Mouse (Mus musculus) macrophage (primary cell): ENCODE data around the gene Ptpre. TPM values are rescaled to one million over a fixed set of nuclear protein-coding genes. Genes with fewer than 3 reads are reported as not detected.
A peak's percentile ranks its signal among the peaks of the same experiment; 100 is the strongest.
"Not testable (repeated sequence)": the region's sequence is repeated elsewhere in the genome, so short reads cannot be mapped to it uniquely, and the experiment has no call there.

Experiments used
- H3K27ac ChIP-seq: fragments of 350-480 bp; formaldehyde crosslinking; 2 replicates; pipeline ENCODE4 v1.9.0; 2021
- H3K36me3 ChIP-seq: fragments of 350-480 bp; formaldehyde crosslinking; 2 replicates; pipeline ENCODE4 v1.9.0; 2021; ENCODE audit errors: inconsistent target
- H3K4me3 ChIP-seq: fragments of 350-480 bp; formaldehyde crosslinking; 2 replicates; pipeline ENCODE4 v1.9.0; 2021; ENCODE audit errors: inconsistent target
- H3K79me2 ChIP-seq: fragments of 350-480 bp; formaldehyde crosslinking; 2 replicates; pipeline ENCODE4 v1.9.0; 2021; ENCODE audit errors: inconsistent target
- WGBS: methylation state at CpG from one replicate; pipeline ENCODE4 v1.1.7; 2026; ENCODE audit warnings: inconsistent platforms; ENCODE audit not compliant: missing documents; 5-methylcytosine and 5-hydroxymethylcytosine counted together
- polyA plus RNA-seq: library from polyadenylated mRNA; stranded (reverse); fragments of 250-400 nt; gene quantifications from 3 replicates; pipeline ENCODE4 v1.2.4, GENCODE M21; 2018; ENCODE audit warnings: inconsistent platforms
- total RNA-seq, 78 experiments: library from RNA; depleted of rRNA; stranded (reverse); fragments of 250-400 nt; gene quantifications; 1 replicate in 9 of 78; 2 replicates in 24 of 78; 3 replicates in 43 of 78; 4 replicates in 2 of 78; pipeline ENCODE4 v1.2.4; 2018; ENCODE audit warnings: inconsistent platforms in 56 of 78

The Ptpre gene
- 100 to 1,000 TPM in 8 of 26 experiments, 10 to 100 TPM in 18; 47.5 to 253 (median 74.6) TPM for total RNA-seq (2018; cell fraction: chromatin; rRNA removed)
- 10 to 100 TPM; 25.1 to 62.5 (median 32.2) TPM for total RNA-seq (2018; cell fraction: cytosol; rRNA removed)
- total RNA-seq (2018; cell fraction: nucleus; rRNA removed) = 100 to 1,000 TPM in 1 of 26 experiments, 10 to 100 TPM in 25; 36.3 to 104 (median 58.7) TPM
- polyA plus RNA-seq = 27.5 to 35.9 TPM (median 35.9 TPM) in 3 replicates

DNA sequence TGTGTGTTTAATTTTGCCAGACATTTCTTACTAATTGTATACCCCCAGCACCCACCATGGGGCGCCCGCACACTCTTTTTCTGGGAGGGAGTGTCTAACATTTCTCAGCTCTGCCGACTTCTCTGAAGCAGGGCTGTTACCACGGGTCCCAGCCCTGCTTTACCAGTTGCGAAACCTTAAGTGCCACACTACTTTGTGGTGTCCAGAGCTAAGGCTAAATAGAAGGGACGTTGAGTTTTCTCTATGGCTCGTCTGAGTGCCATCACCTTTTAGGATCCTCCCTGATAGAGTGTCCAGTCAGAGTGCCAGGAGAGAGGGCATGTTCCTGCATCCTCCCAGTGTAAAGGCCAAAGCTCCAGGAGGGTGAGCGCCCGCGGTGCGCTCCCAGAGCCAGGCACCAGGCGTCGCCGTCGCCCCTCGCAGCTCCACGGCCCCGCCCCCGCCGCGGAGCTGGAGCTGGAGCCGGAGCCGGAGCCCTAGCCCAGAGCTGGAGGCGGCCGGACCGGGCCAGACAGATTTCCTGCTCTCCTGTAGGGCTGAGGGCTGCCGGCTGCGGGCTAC lies at the start of gene Ptpre:
Gene Ptpre (plus strand): TSS at position 141 of the 561 bp plus-strand sequence.
- peak within 1 kb of the TSS; percentile 28 for H3K4me3 ChIP-seq
- no peaks in the 10 kb centered on the region for H3K36me3 ChIP-seq
- no peaks in the 10 kb centered on the region; the same call in 1 of the 2 replicates for H3K79me2 ChIP-seq
- H3K27ac ChIP-seq = no peak within 1 kb of the TSS
- WGBS = 2% methylated on average over 24 of the region's 28 CpGs

DNA sequence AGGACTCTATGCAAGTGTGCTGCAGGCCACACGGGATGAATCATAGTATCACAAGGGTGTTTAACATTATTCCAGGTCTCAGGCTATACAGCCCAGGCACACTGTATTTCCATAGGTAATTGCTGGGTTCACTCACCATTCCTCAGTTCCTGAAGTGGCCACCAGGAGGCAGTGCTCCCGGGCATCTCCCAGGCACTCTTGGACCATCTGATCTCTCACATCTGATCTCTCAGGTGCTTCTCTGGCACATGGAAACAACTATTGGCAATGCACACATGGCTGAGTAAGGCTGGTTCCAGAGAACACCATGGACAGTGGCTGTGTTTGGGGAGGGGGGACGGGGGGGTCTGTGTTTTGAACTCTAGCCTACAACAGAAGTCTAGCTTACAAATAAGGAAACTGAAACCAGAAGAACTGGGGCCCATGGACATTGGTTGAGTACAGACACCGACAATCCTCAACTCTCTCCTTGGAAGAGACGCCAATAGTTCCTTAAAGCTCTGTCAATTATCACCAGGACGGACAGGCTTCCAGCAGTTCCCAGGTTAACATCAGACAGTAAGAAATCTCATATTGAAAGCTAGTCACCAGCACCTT lies 49.0 kb upstream of the Ptpre start:
- no peak overlapping the region for H3K27ac ChIP-seq
- no peaks in the 10 kb centered on the region for H3K79me2 ChIP-seq
- no peak overlapping the region for H3K4me3 ChIP-seq
- 54% methylated on average over 6 of the region's 6 CpGs for WGBS
- no peaks in the 10 kb centered on the region for H3K36me3 ChIP-seq

DNA sequence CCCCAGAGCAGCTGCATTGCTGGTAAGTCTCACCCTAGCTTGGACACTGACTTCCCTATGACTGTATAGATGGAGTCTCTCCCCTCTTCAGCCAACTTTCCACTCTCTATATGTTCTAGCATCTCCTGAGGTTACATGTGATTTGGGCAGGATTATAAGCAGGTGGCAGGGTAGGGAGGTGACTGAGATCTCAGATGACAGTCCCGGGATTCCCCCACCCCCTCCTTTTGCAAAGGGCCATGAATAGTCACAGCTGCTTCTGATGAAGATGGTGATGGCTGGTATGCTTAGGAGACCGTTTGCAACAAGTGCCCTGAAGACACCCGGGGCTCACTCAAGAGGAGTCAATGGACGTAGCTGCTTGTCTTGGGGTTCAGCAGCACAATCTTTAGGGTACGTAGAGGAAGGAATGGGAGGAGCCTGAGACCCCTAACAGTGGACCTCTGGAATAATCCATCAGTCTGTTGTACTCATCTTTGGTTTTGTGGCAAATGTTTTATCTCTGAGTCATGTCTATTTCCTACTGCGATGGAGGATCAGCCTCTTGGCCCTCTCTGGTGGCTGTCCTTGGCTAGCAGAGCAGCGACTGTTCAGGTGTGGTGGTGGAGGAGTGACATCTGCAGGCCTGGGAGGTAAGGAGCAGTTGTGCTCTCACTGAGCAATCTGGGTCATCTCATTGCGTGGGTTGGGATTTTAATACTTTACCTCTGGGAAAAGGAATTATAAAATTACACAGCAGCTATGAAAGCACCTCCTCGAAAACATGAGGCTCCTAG lies 47.4 kb upstream of the Ptpre start:
- H3K4me3 ChIP-seq = no peak overlapping the region
- H3K79me2 ChIP-seq = no peaks in the 10 kb centered on the region
- 86% methylated on average over 9 of the region's 9 CpGs for WGBS
- H3K27ac ChIP-seq = no peak overlapping the region
- H3K36me3 ChIP-seq = no peaks in the 10 kb centered on the region

DNA sequence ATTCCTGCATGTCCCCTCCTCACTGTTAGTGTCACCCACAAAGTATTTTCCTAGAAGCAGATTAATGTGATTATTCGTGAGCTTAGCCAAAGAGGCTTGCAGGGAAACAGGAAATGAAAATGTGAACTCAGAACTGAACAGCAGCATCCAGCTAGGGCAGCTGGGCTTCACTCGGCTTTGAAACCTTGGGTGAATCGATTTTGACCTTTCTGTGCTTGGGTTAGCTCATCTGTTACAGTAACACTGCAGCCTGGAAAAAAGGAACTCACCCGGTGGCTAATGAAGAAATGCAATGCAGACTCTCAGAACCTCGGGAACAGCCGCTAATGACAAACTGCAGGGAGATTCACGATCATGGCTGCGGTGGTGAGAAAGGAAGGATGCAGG lies 46.8 kb upstream of the Ptpre start:
- Histone ChIP-seq H3K4me3 (no peak overlapping the region), H3K79me2 (no peaks in the 10 kb centered on the region), H3K27ac (no peak overlapping the region), H3K36me3 (no peaks in the 10 kb centered on the region)
- WGBS = 28% methylated on average over 8 of the region's 8 CpGs

DNA sequence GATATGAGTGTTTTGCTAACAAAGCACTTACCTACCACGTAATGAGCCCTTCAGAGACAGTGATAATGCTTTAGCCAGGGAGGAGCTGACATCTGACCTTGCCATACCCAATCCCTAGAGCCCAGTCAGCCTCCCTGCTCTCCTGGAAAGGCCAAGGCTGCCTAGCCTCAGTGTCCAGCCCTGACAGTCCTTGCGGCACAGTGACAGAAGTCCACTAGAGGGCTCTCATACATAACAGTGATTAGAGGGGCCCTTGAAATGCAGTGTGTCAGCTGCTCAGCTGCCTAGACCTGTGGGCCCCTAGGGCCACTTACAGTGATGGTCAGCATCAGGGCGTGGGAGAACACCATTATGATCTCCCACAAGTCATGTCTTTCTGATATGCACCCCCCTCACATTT lies 42.0 kb upstream of the Ptpre start:
- Histone ChIP-seq H3K79me2 (no peaks in the 10 kb centered on the region), H3K27ac (no peak overlapping the region), H3K36me3 (no peaks in the 10 kb centered on the region), H3K4me3 (no peak overlapping the region)
- WGBS = 67% methylated on average over 3 of the region's 3 CpGs

DNA sequence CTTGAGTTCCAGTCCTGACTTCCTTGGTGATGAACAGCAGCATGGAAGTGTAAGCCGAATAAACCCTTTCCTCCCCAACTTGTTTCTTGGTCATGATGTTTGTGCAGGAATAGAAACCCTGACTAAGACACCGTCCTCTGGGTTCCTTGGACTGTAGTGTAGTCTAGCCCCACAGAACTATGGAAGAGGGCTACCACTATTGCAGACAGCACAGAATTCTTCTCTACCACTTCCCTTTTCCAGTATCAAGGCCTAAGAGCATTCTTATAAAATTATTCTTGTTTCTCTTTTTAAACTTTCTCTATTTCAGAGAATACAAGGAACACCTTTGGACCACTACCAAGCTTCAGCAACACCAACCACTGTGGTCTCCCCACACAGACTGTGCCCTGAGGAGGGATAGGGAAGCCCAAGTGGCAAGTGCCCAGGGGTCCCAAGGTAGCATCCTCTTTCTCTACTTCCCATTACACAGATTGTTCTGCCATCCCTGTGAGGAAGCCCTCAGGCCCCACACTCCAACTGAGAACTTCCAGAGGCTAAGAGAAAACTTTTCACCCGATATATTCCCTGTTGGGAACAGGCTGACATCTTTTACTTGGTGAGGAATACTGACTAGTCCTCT lies 38.6 kb upstream of the Ptpre start:
- WGBS = 50% methylated on average over 2 of the region's 3 CpGs

DNA sequence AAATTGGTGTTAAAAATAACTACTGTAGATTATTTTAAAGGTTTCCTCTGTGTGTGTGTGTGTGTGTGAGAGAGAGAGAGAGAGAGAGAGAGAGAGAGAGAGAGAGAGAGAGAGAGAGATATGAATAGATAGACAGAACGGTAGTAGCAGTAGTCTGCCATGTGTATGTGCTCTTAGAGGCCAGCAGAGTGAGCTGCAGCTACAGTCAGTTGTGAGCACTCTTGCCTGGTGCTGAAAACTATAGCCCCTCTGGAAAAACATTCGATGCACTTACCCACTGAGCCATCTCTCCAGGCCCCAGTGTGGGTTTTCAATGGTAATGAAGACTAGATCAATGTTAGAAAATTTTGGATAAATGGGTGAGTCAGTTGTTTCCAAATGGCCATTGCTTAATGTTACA lies 37.9 kb upstream of the Ptpre start:
- 62% methylated on average over 2 of the region's 2 CpGs for WGBS
- Histone ChIP-seq H3K27ac (no peak overlapping the region), H3K4me3 (no peak overlapping the region), H3K36me3 (no peaks in the 10 kb centered on the region), H3K79me2 (no peaks in the 10 kb centered on the region)

More for the DNA sequence above, 38.6 kb upstream of the Ptpre start:
- H3K27ac ChIP-seq = no peak overlapping the region
- no peaks in the 10 kb centered on the region for H3K36me3 ChIP-seq
- no peak overlapping the region for H3K4me3 ChIP-seq
- H3K79me2 ChIP-seq = no peaks in the 10 kb centered on the region

DNA sequence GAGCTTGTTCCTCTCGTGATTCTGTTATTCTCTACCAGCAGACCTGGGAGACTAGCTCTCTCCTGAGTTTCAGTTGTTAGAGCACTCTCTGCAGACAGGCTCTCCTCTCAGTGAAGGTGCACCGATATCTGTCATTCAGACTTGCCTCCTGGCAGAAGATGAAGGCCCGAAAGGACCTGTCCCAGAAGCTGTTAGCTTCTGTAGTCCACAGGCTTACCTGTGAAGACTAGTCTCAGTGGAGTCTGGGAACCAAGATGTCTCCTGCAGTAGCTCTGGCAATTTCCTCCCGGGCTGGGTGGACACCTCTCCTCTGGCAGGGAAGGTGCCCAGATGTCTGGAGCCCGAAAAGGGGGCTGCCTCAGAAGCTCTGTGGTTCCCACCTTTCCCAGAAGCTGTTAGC lies 30.8 kb upstream of the Ptpre start:
- H3K4me3 ChIP-seq, H3K36me3 ChIP-seq, H3K79me2 ChIP-seq, H3K27ac ChIP-seq: not testable (repeated sequence)
- WGBS = 90% methylated on average over 5 of the region's 5 CpGs

DNA sequence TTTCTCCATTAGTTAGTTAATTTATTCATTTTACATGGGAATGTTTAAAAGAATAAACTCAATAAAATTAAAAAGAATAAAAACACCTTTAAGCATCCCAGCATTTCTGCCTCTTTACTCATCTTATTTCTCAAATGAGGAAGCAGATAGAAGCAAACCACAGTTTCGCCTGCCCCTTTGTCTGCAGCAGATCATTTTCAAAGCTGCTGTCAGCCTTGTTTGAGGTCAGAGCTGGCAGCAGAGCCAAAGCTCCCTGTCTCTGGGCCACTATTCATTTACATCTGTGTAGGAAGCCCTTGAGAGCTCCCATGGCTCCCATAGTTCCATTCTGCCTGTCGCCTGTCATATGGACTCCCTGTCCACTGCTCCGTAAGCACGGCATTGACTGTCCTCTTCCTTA lies 28.7 kb upstream of the Ptpre start:
- Histone ChIP-seq H3K36me3 (no peaks in the 10 kb centered on the region), H3K79me2 (no peaks in the 10 kb centered on the region), H3K27ac (no peak overlapping the region), H3K4me3 (no peak overlapping the region)
- WGBS = 58% methylated on average over 4 of the region's 4 CpGs

DNA sequence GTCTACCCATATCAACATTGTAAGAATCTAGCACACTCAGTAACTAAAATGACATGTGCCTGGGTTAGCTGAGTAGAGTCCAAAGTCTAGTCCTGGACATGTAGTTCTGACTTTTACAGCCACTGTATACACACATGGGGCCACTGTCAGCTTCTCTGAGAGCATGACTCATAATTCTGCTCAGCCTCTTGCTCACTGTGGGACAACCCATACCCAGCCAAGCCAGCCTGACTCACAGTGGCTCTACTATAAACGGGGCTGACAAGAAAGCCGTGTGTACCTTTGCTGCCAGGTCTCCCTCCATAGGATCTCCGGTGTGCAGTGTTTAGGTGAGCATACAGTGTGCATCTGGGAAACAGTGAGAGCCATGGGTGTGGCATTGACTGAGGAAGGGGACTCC lies 28.0 kb upstream of the Ptpre start:
- WGBS = 56% methylated on average over 3 of the region's 3 CpGs
- H3K79me2 ChIP-seq = no peaks in the 10 kb centered on the region
- H3K36me3 ChIP-seq = no peaks in the 10 kb centered on the region
- H3K4me3 ChIP-seq = no peak overlapping the region
- H3K27ac ChIP-seq = no peak overlapping the region

DNA sequence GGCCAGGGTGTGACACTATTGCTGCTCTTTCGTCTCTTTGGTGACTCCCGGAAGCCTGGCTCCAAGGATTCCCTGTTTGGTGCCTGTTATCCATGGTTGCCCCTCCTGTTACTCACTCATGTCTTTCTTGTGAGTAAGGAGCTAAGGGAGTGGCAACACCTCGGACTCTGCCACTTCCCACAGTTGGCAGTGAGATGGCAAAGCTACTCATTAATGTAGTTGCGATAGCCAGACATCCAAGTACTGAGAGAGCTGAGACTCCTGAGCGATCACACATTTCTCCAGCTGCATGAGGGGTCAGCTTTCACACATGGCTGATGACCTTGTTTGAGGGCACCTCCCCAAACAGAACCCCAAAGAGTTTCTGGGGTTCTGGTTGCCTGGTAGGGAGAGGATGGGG lies 26.9 kb upstream of the Ptpre start:
- Histone ChIP-seq H3K4me3 (no peak overlapping the region), H3K79me2 (no peaks in the 10 kb centered on the region), H3K27ac (no peak overlapping the region), H3K36me3 (no peaks in the 10 kb centered on the region)
- 98% methylated on average over 5 of the region's 5 CpGs for WGBS

DNA sequence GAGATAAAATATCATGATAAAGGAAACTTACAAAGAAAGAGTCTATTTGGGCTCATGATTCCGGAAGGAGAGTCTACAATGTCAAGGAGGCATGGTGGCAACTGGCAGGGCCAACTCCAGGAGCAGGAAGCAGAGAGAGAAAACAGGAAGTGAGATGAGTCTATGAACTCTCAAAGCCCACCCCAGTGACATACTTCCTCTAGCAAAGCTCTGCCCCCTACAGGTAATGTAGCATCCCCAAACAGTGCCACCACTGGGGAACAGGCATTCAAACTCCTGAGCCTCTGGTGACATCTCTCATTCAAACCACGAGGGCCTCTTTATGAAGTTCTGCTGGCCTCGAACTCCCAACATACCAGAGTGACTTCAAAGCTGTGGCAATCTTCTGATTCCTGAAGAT lies 25.6 kb upstream of the Ptpre start:
- H3K27ac ChIP-seq = no peak overlapping the region
- no peaks in the 10 kb centered on the region for H3K36me3 ChIP-seq
- no peaks in the 10 kb centered on the region for H3K79me2 ChIP-seq
- WGBS = 94% methylated on average over 3 of the region's 3 CpGs
- H3K4me3 ChIP-seq = no peak overlapping the region

DNA sequence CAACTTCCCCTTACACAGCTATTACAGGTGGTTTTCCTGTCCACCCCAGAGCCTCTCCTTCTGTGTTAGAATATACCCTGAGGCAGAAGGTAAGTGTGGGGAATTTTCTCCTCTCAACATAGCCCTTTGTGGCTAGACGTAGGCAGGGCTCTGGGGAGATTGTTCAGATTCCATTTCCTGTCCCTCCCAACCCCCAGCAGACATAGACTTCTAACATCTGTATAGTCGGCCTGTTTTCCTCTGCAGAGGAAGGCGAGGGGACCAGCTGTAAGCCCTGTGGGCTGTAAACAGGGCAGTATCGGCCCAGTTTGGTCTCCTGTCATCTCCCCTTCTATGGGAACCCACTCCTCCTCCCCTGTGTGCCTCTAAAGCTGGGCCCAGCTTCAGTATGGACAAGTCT lies 20.1 kb upstream of the Ptpre start:
- no peaks in the 10 kb centered on the region for H3K36me3 ChIP-seq
- H3K27ac ChIP-seq = no peak overlapping the region
- no peak overlapping the region for H3K4me3 ChIP-seq
- H3K79me2 ChIP-seq = no peaks in the 10 kb centered on the region
- 56% methylated on average over 4 of the region's 4 CpGs for WGBS

DNA sequence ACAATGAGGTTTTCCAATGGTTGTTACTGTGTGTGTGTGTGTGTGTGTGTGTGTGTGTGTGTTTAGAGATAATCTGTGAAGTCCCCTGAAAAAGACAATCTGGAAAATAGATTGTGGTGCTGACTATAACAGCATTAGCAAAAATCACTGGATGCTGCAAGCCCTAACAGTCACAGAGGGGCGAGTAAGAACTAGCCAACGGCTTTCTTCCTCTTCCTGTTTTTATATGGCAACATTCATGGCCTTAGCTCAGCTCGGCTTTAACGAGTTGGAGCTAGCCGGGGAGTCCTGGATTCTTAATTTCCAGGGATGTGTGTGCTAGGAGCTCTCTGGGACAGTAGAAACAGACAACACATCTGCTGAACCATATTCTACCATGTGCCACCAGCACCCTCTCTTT lies 17.0 kb upstream of the Ptpre start:
- H3K79me2 ChIP-seq = no peaks in the 10 kb centered on the region
- no peak overlapping the region for H3K27ac ChIP-seq
- 12% methylated on average over 5 of the region's 5 CpGs for WGBS
- H3K36me3 ChIP-seq = no peaks in the 10 kb centered on the region
- no peak overlapping the region for H3K4me3 ChIP-seq
